Mouse (Mus musculus): ENCODE measurements around the gene Lime1.

Lime1 gene

GRCm38 (mm10) chr2:181379778-181380177, at the start of gene Lime1:
Gene Lime1 (plus strand): TSS chr2:181380078.
- DNase-seq (ENCODE audit: low read depth, low spot score), result no peak

GRCm38 (mm10) chr2:181332542-181332941, 47.3 kb upstream of the Lime1 start:
- DNase-seq (ENCODE audit: low read depth, low spot score), result no peak

GRCm38 (mm10) chr2:181334023-181334422, 45.9 kb upstream of the Lime1 start:
- no peak for DNase-seq (ENCODE audit: low read depth, low spot score)

GRCm38 (mm10) chr2:181340426-181340825, 39.5 kb upstream of the Lime1 start:
- DNase-seq (ENCODE audit: low read depth, low spot score), result no peak

- no peak for DNase-seq (ENCODE audit: low read depth, low spot score)
Measured at GRCm38 (mm10) chr2:181342766-181343165, 37.1 kb upstream of the Lime1 start.

DNA sequence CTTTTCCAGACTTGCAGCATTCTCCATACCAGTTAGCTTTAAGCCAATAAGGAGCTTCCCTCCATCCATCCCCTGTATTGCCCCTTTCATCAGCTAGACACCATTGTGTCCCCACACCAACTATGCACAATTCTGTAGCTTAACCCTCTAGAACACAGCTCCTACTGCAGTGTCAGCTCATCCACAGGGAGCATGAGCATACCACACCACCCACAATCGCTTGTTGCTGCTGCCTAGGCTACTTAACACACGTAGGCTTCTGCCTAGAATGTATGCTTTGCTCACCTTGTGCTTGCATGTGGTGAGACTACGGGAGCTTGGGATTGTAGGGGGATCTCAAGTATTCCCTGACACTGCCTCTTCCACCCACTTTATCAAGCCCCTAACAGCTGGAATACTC, 23.1 kb upstream of the Lime1 start:
- no peak for DNase-seq (ENCODE audit: low read depth, low spot score)

GRCm38 (mm10) chr2:181363946-181364345, 15.9 kb upstream of the Lime1 start:
- DNase-seq (ENCODE audit: low read depth, low spot score), result no peak

GRCm38 (mm10) chr2:181364487-181364859, 15.4 kb upstream of the Lime1 start:
- DNase-seq (ENCODE audit: low read depth, low spot score), result no peak

- DNase-seq (ENCODE audit: low read depth, low spot score), result peak; percentile 84
Measured at GRCm38 (mm10) chr2:181364860-181365596, 14.8 kb upstream of the Lime1 start, which contains the start of the genes Zgpat and Arfrp1. Gene Zgpat (plus strand): TSS chr2:181364928. Gene Arfrp1 (minus strand): TSS chr2:181365404.

- peak; percentile 9 for DNase-seq (ENCODE audit: low read depth, low spot score)
Measured at GRCm38 (mm10) chr2:181365655-181366075, 14.2 kb upstream of the Lime1 start.

GRCm38 (mm10) chr2:181370001-181370400, 9.9 kb upstream of the Lime1 start:
- peak; percentile 11 for DNase-seq (ENCODE audit: low read depth, low spot score)

DNA sequence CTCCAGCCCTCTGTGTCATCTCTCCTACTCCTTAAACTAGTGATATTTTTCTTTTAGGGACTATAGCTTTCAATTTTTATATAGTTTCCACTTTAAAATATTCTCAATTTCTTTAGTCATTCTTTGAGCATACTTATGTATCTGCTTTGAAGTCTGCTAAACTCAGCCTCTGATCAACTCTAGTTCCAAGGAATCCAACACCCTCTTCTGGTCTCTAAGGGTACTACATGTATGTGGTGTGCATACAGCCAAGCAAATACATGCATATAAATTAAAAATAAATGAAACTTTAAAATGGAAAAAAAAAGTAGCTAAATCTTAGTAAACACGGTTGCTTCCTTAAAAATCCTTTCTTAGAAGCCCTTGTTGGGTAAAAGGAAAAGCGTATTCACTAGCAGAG, 4.1 kb upstream of the Lime1 start:
- no peak for DNase-seq (ENCODE audit: low read depth, low spot score)

- no peak for DNase-seq (ENCODE audit: low read depth, low spot score)
Measured at GRCm38 (mm10) chr2:181377230-181377629, 2.6 kb upstream of the Lime1 start.

GRCm38 (mm10) chr2:181378701-181379100, 1.2 kb upstream of the Lime1 start:
- DNase-seq (ENCODE audit: low read depth, low spot score), result no peak

DNA sequence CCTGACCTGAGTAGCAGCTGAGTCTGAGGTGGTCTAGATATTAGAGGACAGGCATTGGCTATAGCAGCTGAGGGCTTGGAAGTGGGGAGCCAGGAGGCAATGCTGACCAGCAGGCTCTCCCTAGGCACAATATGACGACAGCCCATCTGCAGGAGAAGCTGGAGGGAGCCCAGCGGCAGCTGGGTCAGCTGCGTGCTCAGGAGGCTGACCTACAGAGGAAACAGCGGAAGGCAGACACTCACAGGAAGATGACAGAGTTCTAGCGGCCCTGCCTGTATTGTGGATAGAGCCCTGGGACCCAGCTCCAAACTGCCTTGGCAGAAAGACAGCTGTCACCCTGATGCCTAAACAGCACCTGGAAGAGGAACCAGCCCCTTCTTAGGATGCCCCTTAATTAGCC, 373 bp downstream of the Lime1 start:
- DNase-seq (ENCODE audit: low read depth, low spot score), result no peak

- DNase-seq (ENCODE audit: low read depth, low spot score), result no peak
Measured at GRCm38 (mm10) chr2:181381107-181381506, 1.2 kb downstream of the Lime1 start.

DNA sequence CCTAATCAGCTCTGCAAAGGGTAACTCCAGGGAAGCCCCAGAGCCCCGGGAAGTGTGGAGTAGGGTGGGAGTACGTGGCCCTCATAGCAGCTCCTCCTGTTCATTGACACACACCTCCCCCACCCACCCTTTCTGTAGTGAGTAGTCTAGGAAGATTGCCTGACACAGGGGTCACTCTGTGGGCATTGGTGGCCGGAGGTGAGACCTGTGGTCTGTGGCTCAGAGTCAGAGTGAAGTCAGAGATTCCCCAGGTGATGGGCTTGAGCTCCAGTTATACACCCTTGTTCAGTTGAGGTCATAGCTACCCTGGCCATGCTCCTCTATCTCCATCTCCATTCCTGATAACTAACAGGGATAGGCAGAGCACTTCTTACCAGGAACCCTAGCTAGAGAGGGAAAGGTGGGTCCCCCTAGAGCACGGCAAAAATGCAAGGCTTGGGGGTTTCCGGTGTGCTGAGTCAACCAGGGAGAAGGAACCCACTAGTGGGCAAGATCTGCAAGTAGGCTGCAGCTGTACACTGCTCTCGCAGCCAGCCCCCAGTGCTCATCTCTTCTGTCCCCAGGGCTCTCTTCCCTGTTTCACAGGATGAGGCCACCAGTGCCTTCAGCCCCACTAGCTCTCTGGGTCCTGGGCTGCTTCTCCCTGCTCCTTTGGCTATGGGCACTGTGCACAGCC, 1.9 kb downstream of the Lime1 start:
- DNase-seq (ENCODE audit: low read depth, low spot score), result no peak

- no peak for DNase-seq (ENCODE audit: low read depth, low spot score)
Measured at GRCm38 (mm10) chr2:181384463-181384862, 4.6 kb downstream of the Lime1 start.

GRCm38 (mm10) chr2:181384919-181385391, 5.1 kb downstream of the Lime1 start:
- DNase-seq (ENCODE audit: low read depth, low spot score), result no peak

- no peak for DNase-seq (ENCODE audit: low read depth, low spot score)
Measured at GRCm38 (mm10) chr2:181385885-181386284, 6.0 kb downstream of the Lime1 start.

GRCm38 (mm10) chr2:181386663-181387210, 6.9 kb downstream of the Lime1 start:
- DNase-seq (ENCODE audit: low read depth, low spot score), result no peak

- no peak for DNase-seq (ENCODE audit: low read depth, low spot score)
Measured at GRCm38 (mm10) chr2:181390136-181390870, 10.4 kb downstream of the Lime1 start.

All from WW6 (cell line).